Mouse (Mus musculus): ENCODE data around the gene Rabac1.

- no peak for TF ChIP-seq CTCF (IDR thresholded peaks at IDR 0.05 in 2 of 3, conservative IDR thresholded peaks at IDR 0.05 in 1 of 3; ENCODE audit: control insufficient read depth in 1 of 3, insufficient read depth in 1 of 3, low read depth in 2 of 3, low read length in 3 of 3, poor library complexity in 1 of 3, severe bottlenecking in 1 of 3)
- TF ChIP-seq MXI1 (IDR thresholded peaks at IDR 0.05; ENCODE audit: low read depth, low read length): no peak
Measured at GRCm38 (mm10) chr7:24973902-24974301, 1.3 kb upstream of the Rabac1 start.
